Mouse (Mus musculus) yolk sac, embryonic 10.5 days (tissue): ENCODE data around the gene Itgal.
"Not testable (repeated sequence)": the region's sequence is repeated elsewhere in the genome, so short reads cannot be mapped to it uniquely, and the experiment has no call there.

Source experiments
- DNase-seq: peaks from one replicate; pipeline ENCODE4 v3.0.0-alpha.2; 2017; ENCODE audit warnings: low spot score

Gene Itgal

GRCm38 (mm10) chr7:127278311-127278710, 17.7 kb upstream of the Itgal start:
- DNase-seq: peak; percentile 40

GRCm38 (mm10) chr7:127280092-127280491, 16.0 kb upstream of the Itgal start:
- DNase-seq: no peak

DNA sequence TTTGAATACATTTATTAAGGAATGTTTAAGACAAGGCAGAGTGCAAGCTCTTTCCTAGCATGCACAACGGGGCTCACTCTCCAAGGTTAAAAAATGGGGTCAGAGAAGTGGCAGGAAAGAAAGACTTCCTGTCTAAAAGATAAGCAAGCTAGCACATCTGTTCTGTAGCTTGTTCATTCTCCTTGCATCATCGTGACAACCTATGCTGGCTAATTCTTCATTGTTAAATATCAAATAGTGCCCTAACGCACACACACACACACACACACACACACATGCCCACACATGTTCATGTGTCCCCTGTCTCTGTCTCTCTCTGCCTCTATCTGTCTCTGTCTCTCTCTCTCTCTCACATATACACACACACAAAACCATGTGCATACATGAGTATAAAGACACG, 14.9 kb upstream of the Itgal start:
- no peak for DNase-seq

DNA sequence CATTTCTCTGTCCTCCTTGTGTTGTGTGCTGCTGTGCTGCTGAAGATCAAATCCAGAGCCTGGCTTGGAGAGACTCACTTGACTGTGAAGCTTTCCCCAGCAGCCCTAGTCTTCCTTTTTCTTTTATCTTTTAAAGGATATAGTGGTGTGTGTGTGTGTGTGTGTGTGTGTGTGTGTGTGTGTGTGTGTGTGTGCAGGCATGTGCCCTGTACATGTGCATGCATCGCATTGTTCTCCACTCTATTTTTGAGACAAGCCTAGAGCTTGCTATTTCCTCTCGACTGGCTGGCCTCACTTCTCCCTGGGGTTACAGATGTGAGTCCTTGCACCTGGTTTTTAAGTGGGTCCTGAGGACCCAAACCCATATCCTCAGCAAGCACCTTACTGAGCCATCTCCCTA, 13.9 kb upstream of the Itgal start:
- no peak for DNase-seq

DNA sequence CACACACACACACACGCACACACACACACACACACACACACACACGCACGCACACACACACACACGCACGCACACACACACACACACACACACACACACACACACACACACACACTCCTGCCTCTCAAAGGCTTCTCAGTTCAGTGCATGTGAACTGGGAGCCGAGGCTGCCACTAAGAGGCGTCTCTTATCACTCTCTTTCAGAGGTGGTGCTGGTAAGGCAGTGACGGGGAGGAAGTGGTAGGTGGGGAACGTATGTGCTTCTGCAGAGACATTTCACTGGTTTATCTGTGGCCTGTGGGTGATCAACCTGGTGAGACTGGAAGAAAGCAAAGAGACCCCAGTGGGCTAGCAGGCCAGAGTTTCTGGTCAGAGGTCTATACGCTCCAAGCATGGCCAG, 10.9 kb upstream of the Itgal start:
- DNase-seq: no peak

DNA sequence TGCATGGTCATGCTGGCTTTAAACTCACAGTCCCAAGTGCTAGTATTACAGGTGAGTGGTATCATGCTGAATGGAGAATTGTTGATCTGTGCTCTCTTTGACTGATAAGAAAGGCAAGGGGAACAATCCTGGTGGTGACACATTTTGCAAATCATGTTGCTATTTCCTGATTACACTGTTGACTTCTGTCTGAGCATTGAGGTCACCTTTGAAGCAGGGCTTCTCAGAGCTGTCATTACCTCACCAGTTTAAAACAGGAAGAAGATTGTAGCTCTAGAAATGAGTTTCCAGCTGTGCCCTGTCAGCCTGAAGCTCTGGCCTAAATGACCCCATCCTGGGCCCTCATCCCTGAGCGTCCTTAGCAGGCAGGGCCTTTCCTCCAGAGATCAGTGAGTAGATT, 8.1 kb upstream of the Itgal start:
- DNase-seq: no peak

DNA sequence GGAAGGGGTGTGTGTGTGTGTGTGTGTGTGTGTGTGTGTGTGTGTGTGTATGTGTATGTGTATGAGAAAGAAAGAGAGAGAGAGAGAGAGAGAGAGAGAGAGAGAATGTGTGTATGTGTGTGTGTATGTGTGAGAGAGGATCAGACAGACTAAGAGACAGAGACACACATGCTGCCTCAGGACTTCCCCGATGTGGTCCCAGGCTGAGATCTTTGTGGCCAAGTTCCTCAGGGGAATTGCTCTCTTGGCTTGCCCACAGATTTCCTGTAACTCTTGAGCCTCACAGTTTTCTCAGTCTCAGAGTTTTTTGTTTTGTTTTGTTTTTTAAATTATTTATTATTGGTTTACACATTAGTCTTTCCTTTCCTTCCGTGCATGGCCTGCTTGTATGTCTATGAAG, 6.8 kb upstream of the Itgal start:
- no peak for DNase-seq

DNA sequence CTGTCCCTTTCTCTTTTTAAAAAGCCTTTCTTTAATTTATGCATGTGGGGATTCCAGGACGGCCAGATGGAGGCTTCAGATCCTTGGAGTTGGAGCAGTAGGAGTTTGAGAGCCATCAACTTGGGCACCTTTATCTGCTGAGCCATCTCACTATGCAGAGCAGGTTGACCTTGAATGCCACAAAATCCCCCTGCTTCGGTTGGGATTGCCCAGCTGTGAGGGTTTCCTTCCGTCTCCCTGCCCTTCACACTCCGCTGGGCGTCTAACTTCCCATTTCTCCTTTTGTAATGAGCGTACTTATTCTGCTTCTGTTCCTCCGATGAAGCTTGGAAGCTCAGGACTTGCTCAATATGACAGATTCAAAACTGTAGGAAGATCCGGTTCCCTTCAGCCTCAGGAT, 5.9 kb upstream of the Itgal start:
- DNase-seq: no peak

DNA sequence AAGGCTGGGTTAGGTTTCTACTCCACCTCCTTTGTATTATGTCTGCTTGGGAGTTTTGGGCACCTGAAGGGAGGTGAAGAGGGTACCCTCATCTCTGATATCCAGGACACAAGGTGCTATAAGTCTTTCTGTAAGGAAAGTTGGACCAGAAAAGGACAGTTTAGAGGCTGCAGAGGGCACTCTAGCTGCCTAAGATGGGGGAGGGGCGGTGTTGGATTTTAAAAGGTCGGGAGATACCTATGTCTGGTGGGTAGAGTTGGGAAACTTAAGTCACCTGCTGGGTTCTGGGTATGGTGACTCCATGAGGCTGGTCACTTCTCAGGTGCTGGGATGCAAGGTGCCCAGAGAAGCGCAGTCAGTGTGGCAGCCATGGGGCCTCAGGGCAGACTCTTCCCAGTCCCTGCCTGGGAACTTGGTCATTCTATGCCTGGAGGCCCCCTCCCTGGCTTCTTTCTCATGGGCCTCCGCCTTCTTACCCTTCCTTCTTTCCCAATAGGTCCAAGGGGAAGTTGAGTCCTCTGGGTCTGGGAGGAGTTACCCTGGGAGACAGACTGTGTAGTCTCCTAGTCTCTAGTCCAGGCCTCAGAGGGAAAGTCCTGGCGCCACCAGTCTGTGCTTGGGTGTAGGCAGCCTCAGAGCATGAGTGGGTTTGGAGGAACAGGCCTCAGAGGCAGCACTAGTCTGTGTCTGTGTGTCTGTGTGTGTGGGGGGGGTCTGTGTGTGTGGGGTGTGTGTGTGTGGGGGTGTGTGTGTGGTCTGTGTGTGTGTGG, 911 bp downstream of the Itgal start:
- DNase-seq: no peak

GRCm38 (mm10) chr7:127297586-127298193, 1.6 kb downstream of the Itgal start:
- no peak for DNase-seq

GRCm38 (mm10) chr7:127308431-127308830, 12.4 kb downstream of the Itgal start:
- peak; percentile 47 for DNase-seq

GRCm38 (mm10) chr7:127308887-127309286, 12.8 kb downstream of the Itgal start:
- DNase-seq: peak; percentile 28

- no peak for DNase-seq
Observed at GRCm38 (mm10) chr7:127309951-127310350, 13.9 kb downstream of the Itgal start.

GRCm38 (mm10) chr7:127313912-127314311, 17.9 kb downstream of the Itgal start:
- DNase-seq: no peak

DNA sequence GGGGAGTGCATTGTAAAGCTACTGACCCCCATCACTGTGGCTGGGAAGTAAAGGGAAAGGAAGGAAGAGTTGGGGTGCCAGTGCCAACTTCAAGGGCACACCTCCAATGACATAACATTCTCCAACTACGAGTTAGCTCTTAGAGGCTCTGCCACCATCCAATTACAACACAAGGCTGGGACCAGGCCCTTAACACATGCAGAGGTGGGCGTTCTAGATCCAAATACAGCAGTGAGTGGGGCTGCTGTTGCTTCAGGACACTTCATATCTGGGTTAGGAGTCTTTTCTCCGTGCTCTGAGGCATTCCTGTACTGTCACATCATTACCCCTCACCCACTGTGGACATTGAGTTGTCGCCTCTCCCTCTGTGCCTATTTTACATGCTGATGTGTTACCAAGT, 25.0 kb downstream of the Itgal start:
- DNase-seq: no peak

- DNase-seq: no peak
Observed at GRCm38 (mm10) chr7:127322085-127322484, 26.0 kb downstream of the Itgal start.

DNA sequence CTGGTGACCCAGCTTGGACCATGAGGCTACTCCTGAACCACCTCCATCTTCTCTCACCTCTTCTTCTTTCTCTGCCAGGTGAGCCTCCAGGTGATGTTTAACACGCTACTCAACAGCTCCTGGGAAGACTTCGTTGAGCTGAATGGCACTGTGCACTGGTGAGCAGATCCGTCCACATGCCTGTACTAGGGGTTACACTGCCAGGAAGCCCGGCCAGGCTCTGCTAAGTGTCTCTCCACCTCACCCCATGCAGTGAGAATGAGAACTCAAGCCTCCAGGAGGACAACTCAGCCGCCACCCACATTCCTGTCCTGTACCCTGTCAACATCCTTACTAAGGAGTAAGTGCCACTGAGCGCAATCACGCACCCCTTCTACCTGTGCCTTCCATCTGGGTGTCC, 28.9 kb downstream of the Itgal start:
- no peak for DNase-seq

DNA sequence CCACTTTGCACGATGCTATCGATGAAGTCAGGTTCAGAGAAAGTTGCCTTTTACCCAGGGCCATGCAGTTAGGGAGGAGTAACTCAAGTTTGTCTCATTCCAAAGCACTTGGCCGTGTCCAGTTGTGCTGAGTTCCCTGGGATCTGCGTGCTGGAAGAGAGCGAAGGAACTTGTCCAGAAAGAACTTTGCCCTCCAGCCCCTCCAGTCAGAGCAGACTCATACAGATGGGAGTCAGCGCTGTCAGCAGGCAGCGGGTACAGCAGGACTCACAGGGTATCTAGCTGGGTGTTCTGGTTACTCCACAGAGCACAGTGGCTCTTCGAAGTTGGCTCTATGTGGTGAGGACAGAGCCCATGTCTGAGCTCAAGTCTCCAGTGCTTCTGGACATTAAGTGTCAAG, 29.5 kb downstream of the Itgal start:
- no peak for DNase-seq

GRCm38 (mm10) chr7:127326685-127327084, 30.6 kb downstream of the Itgal start:
- no peak for DNase-seq

DNA sequence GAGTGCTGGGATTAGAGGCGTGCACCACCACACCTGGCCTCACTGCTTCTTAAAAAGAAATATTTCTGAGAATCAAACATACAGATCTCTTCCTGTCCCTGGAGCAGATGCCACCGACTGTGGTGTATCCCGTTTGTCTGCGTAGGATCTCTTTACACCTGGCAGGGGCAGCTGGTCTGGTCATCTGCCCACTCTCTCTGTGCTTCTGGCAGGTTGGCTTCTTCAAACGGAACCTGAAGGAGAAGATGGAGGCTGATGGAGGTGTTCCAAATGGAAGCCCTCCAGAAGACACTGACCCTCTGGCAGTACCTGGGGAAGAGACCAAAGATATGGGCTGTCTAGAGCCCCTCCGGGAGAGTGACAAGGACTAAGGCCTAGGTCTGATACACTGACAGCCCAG, 37.2 kb downstream of the Itgal start:
- no peak for DNase-seq

GRCm38 (mm10) chr7:127335604-127336003, 39.5 kb downstream of the Itgal start:
- DNase-seq: no peak

- no peak for DNase-seq
Observed at GRCm38 (mm10) chr7:127337636-127338035, 41.6 kb downstream of the Itgal start.

GRCm38 (mm10) chr7:127341356-127341755, 45.3 kb downstream of the Itgal start:
- DNase-seq: no peak

- DNase-seq: not testable (repeated sequence)
Observed at GRCm38 (mm10) chr7:127341861-127342260, 45.8 kb downstream of the Itgal start.
